Mouse (Mus musculus): ENCODE measurements around the gene Coq5. TPM values are rescaled to one million over a fixed set of nuclear protein-coding genes. Genes with fewer than 3 reads are reported as not detected.

The Coq5 gene
- total RNA-seq, 2 experiments from 2014 or later, result 150 to 174 TPM

DNA sequence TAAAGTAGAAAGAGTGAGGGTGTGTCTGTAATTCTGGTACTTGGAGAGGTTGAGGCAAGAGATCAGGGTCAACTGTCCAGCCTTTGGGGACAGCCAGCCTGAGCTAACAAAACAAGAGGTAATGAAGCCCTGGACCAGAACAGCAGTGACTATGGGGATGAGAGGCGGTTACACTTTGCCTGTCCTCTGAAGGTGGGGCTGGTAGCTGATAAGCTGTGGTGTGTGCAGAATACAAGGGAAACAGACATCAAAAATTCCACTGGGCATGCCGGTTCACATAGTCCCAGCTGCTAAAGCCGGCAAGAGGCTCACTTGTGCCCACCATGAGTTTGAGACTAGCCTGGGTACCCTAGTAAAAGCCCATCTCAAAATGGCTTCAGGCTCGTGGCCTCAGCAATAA lies 32.9 kb downstream of the Coq5 start:
- DNase-seq, result no peak

DNA sequence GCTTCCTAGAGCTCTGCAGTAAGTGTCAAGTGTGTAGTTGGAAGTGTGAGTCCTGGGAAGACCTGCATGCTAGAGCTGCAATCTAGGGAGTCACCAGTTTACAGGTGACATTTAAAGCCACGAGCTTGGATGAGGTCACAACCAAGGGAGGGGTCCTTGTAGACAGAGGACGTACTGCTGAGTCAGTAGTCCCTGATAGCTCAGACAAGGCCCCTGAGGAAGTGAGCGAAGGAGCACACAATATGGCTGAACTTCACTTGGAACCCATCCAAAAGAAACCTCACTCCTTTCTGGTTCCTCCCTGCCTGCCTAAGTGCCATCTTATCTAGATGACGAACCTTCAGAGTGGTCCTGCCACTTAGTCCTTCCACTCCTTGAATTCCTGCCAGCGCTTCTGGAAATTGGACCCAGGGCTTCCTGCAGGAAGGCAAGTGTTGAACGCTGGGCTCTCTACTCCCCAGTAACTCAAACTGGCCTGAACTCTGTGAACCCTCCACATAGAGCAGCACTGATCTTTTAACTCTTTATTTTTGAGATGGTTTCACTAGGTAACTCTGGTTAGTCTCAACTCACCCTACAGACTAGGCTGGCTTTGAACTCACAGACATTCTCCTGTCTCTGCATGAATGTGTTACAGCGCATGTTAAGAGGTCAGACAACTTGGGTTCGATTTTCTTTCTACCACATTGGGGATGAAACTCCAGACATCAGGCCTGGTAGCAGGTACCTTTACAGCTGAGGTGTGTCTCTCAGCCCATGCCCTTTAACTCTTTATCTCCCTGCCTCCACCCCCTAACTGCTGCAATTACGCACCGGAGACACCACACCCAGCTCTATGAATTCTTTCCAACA lies 33.6 kb downstream of the Coq5 start:
- no peak for DNase-seq

DNA sequence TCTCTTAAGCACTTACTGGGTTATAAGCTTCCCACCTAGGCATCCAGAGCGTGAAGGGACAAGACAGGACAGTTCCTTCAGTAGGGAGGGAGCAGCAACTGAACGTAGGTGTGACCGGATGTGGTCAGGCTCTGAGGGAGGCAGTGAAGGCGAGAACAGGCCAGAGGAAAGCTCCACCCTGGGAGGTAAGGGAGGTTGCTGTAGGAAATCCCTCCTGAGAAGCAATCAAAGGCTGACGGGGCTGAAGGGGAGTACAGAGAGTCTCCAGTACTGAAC lies 34.1 kb downstream of the Coq5 start:
- DNase-seq, result no peak

DNA sequence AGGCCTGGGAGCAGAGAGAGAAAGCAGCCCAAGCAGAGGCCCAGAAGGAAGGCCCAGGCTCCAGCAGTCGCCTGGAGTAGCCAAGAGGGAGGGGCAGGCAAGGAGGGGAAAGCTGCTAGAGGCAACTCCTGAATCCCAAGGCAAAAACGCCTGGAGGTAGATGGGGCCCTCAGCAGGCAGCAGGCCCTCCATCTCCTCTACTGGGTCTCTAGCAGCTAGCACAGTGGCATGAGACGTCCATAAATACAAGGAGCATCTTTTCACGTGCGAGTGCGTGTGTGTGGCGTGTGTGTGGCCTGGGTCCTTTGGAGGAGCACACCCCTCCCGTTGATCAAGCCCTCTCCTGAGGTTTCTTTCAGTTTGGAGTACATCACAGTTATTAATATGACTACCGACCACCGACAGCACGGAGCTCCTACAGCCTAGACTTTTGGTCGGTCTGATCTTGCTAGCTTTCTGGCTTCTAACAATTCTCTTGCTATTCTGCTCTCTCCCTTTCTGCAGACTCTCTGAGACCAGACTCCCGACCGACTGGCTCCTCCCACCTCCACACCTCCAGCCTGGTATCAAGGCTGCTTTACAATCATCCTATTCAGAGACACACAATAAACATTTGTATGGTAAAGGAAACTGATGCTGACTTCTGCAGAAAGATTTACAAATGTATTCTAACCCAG lies 37.6 kb downstream of the Coq5 start:
- DNase-seq, result no peak

DNA sequence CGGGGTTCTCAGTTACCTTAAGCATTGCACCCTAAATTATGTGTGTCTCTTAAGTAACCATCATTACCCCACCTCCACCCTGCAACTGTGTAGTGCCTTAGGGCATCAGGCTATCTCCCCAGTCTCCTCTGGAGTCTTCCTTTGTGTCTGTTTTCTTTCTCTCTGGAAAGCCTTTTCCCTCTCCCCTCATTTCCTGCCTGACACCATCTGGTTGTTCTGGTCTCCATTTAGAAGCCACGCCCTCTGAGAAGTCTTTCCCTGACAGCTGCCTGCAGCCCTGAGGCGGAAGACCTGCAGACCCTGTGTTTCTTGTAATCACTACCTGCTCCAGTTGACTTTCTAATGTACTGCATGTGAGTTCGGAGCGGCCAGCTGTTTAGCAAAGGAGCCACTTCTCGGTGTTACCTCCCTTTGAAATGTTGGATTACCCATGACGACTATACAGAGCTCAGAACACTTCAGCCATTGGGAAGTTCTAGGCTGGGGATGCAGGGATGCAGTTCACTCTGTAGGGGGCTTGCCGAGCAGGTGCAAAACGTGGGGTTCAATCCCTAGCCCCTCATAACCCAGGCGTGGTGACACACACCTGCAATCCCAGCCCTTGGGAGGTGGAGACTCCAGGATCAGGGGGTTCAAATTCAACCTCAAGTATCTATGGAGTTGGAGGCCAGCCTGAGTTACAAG lies 38.3 kb downstream of the Coq5 start:
- DNase-seq, result peak; percentile 35

DNA sequence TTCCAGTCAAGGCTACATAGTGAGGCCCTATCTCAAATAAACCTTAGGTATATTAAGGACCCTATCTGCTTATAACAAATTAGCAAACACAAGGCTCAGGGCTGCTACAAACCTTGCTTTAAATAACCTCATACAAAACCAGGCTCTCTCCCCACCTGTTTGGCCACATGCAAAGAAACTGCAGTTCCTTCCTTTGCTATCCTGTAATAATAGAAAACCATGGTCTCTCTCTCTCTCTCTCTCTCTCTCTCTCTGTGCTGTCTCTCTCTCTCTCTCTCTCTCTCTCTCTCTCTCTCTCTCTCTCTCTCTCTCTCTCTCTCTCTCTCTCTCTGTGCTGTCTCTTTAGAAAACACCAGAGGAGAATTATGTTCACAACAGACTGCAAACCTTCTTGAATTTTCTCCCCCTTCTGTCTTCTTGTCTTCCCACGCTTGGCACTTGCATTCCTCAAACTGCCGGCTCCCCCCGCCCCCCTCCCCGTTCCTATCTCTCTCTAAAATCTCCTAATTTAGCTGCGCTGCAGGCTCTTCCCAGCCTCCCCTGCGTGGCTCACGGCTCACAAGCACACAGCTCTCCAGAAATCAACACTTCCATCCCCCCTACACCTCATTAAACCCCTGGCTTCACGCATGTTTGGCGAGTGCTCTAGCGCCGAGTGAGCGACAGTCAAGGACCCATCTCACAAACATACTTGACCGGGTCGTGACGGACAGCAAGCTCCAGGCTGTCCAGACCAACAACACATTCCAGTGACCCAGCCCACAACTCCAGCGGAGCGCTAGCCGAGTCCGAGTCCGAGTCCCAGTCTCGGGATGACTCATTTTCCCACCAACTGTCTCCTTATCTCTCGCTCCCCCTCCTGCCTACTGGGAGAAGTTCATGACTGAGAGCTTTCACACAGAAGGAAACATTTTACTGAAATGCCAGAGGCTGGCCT lies 39.8 kb downstream of the Coq5 start:
- peak; percentile 82 to 86 for DNase-seq

DNA sequence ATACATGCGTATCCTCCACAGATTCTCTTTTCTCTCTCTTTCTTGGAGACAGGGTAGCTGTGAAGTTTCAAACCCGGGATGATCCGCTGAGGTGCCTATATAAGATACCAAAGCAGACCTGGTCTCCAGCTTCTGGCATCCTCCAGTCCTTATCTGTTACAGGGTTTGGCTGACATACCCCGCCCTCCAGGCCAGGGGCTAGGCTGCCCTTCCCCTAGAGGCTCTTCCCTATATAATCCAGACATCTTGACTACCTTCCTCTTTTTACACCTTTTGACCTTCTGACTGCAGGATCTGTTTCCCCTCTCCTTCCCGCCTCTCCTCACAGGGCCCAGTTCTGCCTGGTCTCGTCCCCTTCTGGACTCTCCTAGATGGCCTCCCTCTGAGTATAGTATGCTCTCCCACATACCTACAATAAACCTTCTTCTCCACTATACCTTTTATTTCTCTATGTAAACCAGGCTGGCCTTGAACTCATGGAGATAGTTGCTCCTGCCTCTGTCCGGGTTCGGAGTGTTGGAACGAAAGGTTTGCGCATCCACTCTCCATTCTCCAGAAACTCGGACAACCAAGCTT lies 46.9 kb downstream of the Coq5 start:
- no peak for DNase-seq

DNA sequence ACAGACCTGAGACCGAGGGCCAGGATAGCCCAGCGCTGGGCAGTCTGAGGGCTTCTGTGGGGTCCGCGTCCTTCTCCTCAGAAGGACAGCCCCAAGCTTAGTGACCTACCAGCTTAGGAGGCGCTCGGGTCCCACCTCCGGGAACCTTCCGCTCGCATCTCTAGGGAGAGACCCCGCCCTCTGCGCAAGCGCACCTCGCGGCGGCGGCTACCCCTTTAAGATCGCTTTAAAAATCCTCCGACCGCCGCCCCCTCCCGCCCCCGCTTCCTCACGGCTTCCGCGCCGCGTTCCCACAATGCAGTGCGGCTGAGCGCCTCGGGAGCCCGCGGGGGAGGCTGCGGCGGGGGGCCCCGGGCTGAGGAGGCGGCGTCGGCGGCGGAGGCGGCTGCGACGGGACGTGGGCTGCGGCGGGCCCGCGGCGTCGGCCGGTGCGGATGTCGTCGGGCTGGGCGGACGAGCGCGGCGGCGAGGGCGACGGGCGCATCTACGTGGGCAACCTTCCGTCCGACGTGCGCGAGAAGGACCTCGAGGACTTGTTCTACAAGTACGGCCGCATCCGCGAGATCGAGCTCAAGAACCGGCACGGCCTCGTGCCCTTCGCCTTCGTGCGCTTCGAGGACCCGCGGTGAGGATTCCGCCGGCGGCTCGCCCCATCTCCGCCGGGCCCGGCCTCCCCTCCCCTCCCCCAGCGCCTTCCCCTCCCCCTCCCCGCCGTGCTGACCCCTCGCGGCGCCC lies 47.6 kb downstream of the Coq5 start, which contains the start of gene Srsf9:
Gene Srsf9 (plus strand): TSS at position 303 of the 735 bp plus-strand sequence.
- DNase-seq, result peak; percentile 96 to 97

DNA sequence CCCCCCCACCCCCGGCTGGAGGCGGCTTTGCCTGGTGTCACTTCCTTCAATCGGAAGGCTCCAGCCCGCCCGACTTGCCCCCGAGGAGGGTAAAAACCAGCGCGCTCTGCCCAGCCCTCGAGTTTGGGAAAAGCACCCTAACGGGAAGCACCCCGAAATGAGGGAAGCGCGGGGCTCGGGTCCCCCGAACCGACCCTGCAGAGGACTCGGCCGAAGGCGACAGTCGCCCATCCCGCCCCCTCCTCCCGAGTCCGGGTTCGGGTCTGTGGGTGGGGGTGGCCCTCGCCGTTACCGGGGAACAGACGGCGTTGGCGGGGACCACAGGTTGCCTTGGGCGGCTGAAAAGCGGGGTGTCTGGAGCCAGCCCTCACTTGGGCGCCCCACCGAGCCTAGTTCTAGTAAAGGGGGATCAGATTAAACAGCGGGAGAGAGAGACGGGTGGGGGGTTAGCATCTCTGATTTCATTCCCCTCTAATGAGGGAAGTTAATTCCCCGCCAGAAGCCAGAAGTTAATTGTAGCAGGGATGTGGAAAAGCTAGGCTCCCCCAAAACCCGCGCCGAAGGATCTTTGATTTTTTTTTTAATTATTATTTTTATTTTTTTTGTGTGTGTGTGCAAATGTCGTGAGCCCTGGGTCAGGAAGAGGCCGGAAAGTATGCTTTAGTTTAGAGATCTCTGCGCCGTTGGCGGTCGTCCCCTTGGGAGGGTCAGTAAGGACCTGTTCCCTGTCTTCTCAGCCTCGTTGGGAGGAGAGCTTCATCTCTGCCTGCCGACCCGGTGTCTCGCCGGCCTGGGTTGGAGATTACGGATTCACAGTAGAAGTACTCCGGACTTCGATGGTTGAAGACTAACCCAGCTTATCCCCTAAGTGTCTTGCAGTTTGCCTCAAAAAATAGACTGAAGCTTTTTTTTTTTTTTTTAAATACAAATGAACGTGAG lies 48.4 kb downstream of the Coq5 start:
- peak; percentile 34 to 56 for DNase-seq

DNA sequence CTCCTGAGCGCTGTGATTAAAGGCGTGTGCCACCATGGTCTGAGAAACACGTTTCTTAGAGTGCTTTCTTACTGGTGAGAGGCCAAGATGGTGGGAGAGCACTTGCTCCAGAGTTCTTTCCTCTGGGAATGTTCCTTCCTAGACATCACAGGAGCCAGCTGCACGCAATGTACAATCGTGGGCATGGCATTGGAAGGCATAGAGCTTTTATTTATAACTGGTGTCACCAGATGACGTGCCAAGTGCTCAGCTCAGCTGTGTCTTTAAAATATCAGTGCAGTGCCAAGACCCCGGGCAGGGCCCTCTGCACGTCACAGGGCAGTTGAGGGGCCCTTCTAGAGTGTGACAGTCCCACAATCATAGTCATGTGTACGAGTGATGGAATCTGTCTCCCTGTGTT lies 51.5 kb downstream of the Coq5 start:
- peak in 1 of 2 experiments; percentile 41 for DNase-seq

DNA sequence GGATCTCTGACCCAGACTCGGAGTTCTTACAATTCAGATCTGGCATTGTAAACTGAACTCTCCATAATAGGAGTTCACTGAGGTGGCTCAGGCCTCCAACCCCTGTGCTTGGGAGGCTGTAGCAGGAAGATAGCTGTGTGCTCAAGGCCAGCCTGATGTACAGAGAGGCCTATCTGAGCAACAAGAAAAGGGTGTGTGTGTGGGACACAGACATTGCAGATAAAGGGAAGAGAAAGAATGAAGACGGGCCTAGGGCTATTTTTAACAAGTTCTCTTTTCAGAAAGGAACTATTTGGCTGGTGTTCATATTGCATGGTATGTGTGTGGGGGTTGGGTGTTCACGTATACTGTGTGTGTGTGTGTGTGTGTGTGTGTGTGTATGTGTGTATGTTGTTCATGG lies 54.2 kb downstream of the Coq5 start:
- DNase-seq, result no peak

DNA sequence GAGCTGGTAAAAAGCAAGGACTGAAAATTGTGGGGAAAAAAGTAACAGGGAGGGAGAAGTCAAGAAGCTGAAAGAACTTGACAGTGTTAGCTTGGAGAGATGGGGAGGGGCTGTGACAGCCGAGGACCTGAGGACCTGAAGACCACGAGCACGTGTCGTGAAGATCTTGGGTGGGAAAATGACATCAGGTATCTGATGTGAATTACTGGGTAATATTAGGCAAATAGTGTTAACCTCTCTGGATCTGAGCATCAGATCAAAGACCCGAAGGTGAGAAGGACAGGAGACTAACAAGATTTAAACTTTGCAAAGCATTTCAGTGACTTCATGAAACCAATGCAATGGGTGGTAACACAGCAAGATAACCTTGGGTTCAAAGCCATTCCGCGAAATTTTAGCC lies 60.5 kb downstream of the Coq5 start:
- no peak for DNase-seq

DNA sequence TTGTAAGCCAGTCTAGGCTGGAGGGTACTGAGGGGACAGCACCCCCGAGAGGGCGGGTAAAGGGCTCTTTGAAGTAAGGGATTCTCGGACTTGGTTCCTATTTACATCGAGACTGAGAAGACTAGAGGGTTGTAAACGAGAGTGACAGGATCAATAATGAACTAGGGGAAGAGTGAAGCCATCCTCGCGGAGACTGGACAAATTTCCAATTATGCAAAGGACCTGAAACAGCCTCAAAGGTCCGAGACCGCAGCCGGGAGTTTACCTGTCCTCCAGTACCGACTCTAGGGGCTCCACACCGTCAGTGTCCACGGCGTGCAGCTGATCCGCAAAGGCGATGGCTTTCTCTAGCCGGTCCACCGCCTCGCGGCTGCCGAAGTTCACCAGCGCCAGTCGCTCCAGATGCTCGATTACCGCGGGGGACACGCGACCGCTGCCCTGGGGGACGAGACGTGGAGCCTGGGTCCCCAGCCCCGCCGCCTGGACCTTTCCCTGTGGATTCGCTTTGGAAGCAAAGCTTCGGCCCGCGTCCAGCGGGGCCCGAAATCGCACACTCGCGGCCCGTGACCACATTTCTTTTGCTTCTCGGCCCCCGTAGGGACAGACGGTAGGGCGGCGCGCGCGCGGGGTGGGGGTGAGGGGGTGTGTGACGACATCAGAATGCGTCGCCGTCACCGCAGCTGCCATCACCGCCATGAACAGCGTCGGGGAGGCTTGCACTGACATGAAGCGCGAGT lies 61.3 kb downstream of the Coq5 start, which contains the start of the genes Gatc and Triap1:
Gene Gatc (minus strand): TSS at position 602 of the 737 bp plus-strand sequence.
Gene Triap1 (plus strand): TSS at position 649 of the 737 bp plus-strand sequence.
- DNase-seq, result peak; percentile 90 to 93

DNA sequence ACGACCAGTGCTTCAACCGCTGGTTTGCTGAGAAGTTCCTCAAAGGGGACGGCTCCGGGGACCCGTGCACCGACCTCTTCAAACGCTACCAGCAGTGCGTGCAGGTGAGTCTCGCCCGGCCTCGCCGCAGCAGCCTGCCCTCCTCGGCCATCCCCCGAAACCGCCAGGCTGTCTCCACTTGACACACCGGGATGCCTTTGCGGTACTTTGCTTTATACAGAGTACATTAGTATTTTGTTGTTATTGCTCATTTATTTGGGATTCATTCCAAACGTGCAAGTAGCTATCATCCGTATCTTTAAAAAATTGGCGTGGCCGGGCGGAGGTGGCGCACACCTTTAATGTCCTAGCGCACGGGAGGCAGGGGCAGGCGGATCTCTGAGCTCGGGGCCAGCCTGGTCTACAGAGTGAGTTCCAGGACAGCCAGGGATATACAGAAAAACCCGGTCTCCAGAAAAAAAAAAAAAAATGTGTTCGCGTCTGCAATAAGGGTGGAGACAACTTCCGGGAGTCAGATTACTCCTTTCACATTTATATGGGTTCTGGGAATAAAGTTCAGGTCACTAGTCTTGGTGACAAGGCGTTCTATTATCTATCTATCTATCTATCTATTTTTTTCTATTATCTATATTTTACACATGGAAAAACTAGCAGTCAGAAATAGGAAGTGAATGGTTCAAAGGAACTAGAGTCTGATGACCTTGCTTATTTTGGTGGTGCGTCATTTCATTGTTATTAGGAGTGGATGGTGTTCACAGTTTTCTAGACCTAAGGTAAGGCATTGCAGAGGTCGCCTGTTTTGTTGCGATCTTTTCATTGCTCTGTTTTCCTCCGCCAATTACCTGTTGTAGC lies 62.1 kb downstream of the Coq5 start:
- DNase-seq, result no peak
